Mouse (Mus musculus) CD4-positive, CD25-positive, alpha-beta regulatory T cell, adult 4 months (primary cell): ENCODE data around the gene Cfap100. TPM values are rescaled to one million over a fixed set of nuclear protein-coding genes. Genes with fewer than 3 reads are reported as not detected.

Source experiments
- ATAC-seq: one replicate; pipeline ENCODE4 v1.8.0; 2017
- polyA plus RNA-seq, 2 experiments: library from polyadenylated mRNA; unstranded; fragments of 100-300 nt; shearing (Covaris generic); gene quantifications; one replicate each; pipeline ENCODE4 v1.2.1; 2017

Cfap100 gene
- polyA plus RNA-seq, 2 experiments from 2014 or later: not detected

DNA sequence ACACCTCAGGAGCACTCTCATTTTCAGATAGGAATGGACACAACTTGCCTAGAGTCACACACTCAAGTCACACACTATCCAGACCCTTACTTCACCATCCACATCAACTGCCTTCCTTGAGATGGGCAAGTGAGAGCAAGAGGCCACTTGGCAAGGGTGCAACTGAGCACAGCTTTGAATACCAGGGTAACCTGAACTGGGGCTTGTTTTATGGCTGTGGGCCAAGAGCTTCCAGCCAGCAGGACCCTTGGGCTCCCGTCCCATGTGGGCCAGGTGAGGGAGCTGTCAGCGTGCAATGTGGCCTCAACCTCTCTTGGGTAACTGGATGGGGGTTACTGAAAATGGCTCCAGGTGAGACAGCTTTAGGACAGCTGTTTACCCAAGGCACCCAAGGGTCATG is 28.8 kb upstream of the Cfap100 start:
- no peak for ATAC-seq

DNA sequence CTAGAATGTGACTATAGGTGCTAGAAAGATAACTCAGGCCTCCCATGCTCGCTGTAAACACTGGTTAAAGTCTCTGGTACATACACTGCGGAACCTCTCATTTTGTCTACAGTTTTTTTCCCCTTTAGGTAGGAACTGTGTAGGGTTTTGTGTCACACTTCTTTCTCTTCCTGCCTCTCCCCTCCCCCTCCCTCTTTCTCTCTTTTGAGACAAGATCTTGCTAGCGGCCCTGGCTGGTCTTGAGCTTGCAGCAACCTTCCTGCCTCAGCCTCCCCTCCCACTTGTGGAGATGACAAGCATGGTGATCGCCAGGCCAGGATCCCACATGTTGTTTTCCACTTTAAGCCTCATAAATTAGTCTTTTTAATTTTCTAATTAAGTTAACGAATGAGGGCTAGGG is 25.2 kb upstream of the Cfap100 start:
- ATAC-seq: no peak

DNA sequence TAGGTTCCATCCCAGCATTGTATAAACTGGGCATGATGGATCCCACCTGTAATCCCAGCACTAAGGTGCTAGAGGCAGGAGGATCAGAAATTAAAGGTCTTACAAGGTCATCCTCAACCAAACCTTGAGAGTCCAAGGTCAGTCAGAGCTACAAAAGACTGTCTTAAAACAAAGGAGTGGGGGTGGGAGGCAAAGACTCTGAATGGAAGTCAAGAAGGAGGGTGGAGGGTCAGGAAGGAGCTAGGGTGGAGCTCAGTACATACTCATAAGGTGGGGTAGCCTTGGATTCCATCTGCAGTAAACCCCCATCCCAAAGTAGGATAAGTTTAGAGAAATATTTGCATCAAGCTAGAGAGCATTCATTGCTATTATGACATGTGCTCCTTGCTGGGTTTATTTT is 24.0 kb upstream of the Cfap100 start:
- no peak for ATAC-seq

DNA sequence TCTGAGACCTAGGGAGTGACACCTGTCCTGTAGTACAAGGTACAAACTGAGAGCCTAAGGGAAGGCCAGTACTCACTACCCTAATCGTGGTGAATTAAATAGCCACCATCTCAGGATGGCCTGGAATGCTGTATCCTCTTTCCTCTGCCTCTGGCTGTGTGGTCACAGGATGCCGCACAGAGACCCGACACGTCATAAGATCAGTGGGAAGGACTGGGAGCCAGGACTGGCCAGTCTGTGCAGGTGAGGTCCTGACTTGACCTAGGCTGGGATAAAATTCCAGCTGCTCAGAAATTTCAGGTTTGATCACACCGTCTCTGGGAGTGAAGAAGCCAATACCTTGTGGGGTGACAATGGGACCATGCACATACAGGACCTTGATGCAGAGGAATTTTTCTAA is 22.9 kb upstream of the Cfap100 start:
- ATAC-seq: no peak

DNA sequence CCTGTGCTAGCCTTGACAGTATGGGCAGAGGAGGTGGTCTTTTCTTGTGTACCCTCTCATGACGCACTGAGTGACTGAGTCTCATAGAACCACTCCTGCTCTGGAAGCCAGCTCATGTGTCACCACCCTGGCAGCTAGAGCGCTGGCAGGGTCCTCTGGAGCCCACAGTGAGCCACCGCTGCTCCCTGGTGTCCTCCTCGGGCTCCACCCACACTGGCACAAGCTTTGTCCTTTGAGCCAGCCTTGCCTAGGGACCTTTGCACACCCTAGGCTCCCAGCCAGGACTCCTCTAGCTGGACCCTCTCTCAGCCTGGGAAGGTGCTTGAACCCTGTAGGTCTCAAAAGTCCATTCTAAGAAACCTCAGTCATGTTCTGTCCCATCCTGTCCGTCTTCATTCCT is 22.1 kb upstream of the Cfap100 start:
- no peak for ATAC-seq

- no peak for ATAC-seq
Measured at GRCm38 (mm10) chr6:90450179-90450578, 21.6 kb upstream of the Cfap100 start.

- ATAC-seq: no peak
Measured at GRCm38 (mm10) chr6:90446883-90447282, 18.3 kb upstream of the Cfap100 start.

DNA sequence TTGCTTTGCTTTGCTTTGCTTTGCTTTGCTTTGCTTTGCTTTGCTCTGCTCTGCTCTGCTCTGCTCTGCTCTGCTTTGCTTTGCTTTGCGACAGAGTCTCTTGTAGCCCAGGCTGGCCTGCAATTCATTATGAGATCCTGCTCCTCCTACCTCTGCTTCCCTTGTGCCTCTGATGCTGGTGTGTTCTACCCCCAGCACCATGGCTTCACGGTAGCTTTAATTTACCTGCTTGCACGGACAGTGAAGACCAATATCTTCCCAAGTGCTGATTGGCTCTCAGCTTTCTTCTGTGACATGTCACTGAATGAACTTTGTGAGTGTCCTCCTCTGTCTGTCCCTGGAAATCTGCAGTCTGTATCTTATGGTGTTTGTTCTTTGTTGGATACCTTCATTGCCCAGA is 8.4 kb upstream of the Cfap100 start:
- ATAC-seq: no peak

- no peak for ATAC-seq
Measured at GRCm38 (mm10) chr6:90436192-90436907, 7.8 kb upstream of the Cfap100 start.

DNA sequence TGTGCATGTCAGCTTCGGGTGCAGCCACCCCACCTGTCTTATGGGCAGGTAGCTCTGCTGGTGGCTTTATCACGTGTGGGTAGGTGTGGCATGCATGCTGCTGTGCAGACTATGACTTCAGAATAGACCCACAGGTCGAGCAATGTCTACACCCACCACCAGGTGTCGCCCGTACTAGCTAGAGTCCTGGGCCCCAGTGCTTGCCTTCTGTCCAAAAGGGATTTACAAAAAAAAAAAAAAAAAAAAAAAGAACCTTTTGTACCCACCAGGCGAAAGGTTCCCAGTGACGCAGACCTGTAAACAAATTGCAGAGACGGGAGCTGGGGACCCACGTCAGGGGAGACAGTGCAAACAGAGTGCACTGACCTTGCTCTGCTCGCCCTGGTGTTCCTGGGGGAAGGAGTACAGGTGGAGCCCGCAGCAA is 6.6 kb upstream of the Cfap100 start:
- ATAC-seq: peak; percentile 39

DNA sequence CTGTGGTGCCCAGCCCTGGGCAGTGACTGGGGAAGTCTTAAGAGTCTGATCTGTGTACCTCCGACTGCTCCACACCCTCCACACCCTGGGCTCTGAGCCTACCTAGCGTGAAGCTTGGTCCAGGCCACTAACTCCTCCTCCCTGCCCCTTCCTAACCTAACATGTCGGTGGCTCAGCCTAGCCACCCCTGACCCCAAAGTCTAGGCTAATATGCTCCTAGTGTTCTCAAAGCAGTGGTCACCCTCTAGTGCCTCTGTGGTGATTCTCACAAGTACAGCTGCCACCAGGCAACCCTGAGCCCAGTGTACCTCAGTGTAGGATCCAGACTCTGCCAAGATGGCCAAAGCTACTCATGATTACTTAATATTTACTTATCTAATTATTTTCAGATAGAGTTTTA is 6.1 kb upstream of the Cfap100 start:
- ATAC-seq: no peak

- ATAC-seq: no peak
Measured at GRCm38 (mm10) chr6:90431487-90431886, 2.9 kb upstream of the Cfap100 start.

- ATAC-seq: no peak
Measured at GRCm38 (mm10) chr6:90429911-90430310, 1.3 kb upstream of the Cfap100 start.

DNA sequence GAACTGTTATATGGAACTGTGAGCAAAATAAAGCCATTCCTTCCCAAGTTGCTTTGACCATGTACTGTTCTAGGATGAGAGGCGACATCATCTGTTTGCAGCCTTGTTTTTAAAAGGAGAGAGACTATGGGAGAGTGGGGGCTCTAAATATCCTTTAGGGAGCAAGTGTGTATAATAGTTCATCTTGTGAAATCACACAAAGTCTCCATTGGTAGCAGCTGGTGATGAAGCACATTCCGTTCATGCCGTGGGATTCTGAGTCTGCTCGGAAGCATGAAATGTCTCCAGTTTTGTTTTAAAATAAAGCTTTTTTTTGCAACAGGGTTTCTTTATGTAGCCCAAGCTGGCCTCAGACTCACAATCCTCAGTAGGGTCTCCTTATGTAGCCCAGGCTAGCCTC is 2.6 kb downstream of the Cfap100 start:
- ATAC-seq: no peak

DNA sequence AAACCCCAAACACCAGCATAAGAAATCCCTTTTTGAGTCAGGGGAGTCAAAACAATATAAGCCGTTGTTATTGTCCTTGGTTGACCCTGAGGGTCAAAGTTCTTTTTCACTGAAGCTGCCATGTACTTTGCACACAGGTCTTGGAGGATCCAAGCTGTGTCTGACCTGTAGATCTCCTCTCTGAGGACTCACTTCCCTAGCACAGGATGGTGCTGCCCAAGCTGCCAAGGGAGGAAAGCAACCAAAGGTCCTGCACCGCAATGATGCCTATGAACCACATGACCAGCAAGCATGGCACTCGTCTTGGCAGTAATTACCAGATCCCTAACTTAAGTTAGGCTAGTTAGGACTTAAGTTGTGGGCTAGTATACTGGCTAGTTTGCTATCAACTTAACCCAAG is 3.2 kb downstream of the Cfap100 start:
- ATAC-seq: no peak

DNA sequence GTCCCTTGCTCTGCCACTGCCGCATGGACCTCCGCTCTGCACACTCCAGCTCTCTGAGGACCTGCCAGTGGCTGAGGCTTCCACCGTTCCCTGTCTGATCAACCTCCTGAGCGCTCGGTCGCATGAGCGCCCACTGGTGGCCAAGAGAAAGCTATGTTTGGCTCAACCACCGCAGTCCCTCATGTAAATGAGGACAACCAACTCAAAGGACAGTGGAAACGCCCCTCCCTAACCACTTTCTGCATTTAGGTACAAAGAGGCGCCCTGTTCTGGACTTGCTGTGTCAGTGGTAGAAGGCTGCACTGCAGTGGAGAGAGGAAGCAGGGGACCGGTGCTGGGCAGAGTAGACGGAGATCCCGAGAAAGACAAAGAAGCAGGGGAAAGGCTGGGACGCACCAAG is 6.0 kb downstream of the Cfap100 start:
- peak; percentile 77 for ATAC-seq

DNA sequence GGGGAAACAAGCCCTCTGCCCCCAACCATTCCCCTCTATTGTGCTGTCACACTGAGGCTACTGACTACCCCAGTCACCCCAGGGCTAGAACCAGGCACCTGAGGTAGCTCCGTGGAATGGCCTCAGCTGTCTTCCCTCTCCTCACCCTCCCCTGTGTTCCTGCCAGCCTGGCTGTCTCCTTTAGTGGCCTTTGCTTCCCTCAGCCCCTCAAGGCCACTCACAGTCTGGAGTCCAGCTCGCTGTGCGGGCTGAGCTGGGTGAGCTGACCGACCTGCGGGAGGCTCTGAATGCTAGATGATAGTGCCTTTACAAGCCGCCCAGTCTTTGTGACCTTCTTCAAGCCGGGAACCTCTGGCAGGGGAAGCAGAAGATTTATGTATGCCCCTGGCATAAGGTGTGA is 16.7 kb downstream of the Cfap100 start:
- ATAC-seq: no peak

DNA sequence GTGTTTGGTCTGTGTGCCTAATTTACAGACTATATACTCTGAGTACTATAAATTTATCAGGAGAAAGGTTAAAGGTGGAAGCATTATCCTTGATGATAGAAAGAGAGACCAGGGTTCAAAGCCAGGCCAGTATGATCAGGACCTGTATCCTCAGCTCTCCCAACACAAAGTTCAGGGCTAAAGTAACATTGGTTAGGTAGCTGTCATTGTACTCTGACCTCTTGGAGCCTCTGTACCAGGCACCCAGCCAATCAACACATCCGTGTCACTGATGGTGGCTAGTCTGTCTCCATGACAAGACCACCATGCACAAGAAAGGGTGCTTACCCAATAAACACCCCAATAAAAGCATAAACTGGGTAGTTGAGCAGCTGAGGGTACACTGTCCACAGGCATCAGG is 17.6 kb downstream of the Cfap100 start:
- no peak for ATAC-seq

DNA sequence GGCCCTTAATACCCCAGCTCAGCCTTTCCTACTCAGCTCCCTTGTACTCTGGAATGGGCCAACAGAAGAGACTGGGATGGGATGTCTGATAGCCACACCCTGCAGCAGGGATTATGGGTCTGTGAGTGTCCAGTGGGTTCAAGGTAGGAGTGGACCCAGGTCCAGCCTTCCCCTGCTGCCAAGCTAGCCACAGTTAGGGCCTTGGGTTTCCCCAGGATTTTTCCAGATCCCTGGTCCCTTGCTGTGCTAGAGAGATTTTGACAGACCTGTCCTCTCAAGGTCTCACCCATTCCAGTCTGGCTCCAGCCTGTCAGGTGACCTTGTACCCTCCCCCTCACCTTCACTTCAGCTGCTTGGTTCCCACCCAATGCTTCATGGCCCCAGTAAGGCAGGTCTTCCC is 20.0 kb downstream of the Cfap100 start:
- no peak for ATAC-seq

- no peak for ATAC-seq
Measured at GRCm38 (mm10) chr6:90397291-90397690, 31.3 kb downstream of the Cfap100 start.

DNA sequence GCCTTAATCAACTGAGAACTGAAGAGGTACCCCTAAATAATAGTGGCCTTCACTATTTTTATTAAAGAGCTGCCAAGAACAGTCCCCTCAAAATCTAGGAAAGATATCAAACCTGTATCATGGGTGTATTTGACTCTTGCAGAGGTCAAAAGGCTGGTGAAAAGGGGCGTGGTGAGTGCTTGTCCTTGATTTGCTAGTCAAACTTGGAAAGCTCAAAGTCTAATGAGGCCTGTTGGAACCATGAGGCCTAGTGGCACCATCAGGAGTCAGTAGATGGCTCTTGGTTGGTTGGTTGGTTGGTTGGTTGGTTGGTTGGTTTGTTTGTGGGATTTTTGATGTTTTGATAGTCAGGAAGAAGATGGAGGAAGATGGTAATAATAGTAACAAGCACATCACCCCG is 32.8 kb downstream of the Cfap100 start:
- no peak for ATAC-seq

DNA sequence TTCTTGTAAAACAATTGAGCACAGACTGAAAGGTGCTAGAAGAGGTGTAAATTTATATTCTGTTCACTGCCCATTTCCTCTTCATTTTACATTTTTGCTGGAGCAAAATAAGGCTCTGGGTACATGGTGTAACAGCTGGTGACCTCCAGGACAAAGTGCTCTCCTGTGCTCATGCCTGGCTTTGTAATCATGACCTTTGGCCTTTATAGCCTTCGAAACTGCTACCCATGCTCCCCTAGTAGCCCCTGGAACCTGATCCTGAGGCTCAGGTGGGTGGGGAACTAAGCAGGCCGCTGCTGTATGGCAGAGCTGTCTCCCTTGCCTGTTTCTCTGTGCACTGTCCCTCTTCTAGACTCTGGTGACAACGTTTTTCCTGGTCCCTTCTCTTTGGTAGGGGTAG is 34.6 kb downstream of the Cfap100 start:
- ATAC-seq: no peak

DNA sequence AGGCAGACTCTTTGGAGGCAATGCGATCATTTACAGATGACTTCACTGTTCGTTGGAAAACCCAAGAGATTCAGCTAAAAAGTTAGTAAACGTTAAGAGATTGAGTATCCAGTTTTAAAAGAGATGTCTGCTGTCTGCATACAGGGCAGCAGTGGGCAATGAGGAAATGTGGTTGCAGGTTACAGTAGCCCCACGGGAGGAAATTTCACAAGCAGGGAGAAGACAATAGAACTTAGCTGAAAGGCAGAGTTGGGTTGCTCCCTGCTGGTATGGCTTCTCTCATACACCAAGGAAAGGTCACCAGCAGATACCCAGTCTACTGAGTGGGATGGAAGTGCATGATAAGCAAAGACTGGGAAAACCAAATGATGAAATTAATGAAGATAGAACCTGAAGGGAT is 38.0 kb downstream of the Cfap100 start:
- no peak for ATAC-seq

GRCm38 (mm10) chr6:90381465-90381864 is 47.1 kb downstream of the Cfap100 start:
- no peak for ATAC-seq

GRCm38 (mm10) chr6:90377708-90378107 is 50.9 kb downstream of the Cfap100 start:
- ATAC-seq: no peak
